Mouse (Mus musculus) spleen, adult 10 weeks (tissue): ENCODE measurements around the gene Tmtc4. TPM values are rescaled to one million over a fixed set of nuclear protein-coding genes. Genes with fewer than 3 reads are reported as not detected.

ENCODE experiments used
- polyA plus RNA-seq: library from polyadenylated mRNA; stranded (reverse); fragments of 350-450 nt; fragmentation: Illumina TruSeq; extraction: RNeasy Lipid Tissue Mini Kit (QIAGEN cat#74804); gene quantifications from one replicate; pipeline ENCODE4 v1.2.3, GENCODE M21; 2015; ENCODE audit warnings: low replicate concordance; ENCODE audit not compliant: insufficient read depth

Gene Tmtc4
- 8.7 TPM for polyA plus RNA-seq

GRCm38 (mm10) chr14:122983226-122984215 lies at the start of gene Tmtc4:
Tmtc4 (minus strand) TSS chr14:122984035.

GRCm38 (mm10) chr14:122913657-122914056 lies 70.2 kb downstream of the Tmtc4 start, which contains the start of gene Ggact:
Ggact (minus strand) TSS chr14:122913757.

Other genes with a start within 250 kb of the Tmtc4 start
- 14.3 TPM for gene Ggact, start 70.3 kb downstream of the Tmtc4 start, polyA plus RNA-seq